Mouse (Mus musculus) CH12.LX (cell line): ENCODE measurements at regions not wholly inside any gene's neighbourhood (a gene's known extent, or its start where the extent isn't known, plus 50 kb on each side); places are given as distances from the start of the nearest gene placed in this dataset.

Source experiments
- CTCF ChIP-seq, 2 experiments: IDR thresholded peaks in 1 of 2; conservative IDR thresholded peaks in 1 of 2; 2 replicates each; pipeline ENCODE4 v1.5.1; 2011 to 2012; ENCODE audit warnings: low read depth in 2 of 2, low read length in 2 of 2, improper control_type of control experiment in 1 of 2, inconsistent platforms in 1 of 2, mild to moderate bottlenecking in 1 of 2, moderate library complexity in 1 of 2
- ELF1 ChIP-seq: IDR thresholded peaks from 2 replicates; pipeline ENCODE4 v1.6.1; 2014; ENCODE audit warnings: low read depth, mild to moderate bottlenecking, inconsistent platforms, low read length, improper control_type of control experiment
- EP300 ChIP-seq: IDR thresholded peaks from 2 replicates; pipeline ENCODE4 v1.6.1; 2011; ENCODE audit warnings: low read length, improper control_type of control experiment
- GABPA ChIP-seq: IDR thresholded peaks from 2 replicates; pipeline ENCODE4 v1.6.1; 2012; ENCODE audit warnings: low read depth, low read length, improper control_type of control experiment, inconsistent platforms; ENCODE audit not compliant: insufficient replicate concordance
- IRF4 ChIP-seq: IDR thresholded peaks from 2 replicates; pipeline ENCODE4 v1.6.1; 2014; ENCODE audit warnings: low read depth, mild to moderate bottlenecking, inconsistent platforms, low read length, improper control_type of control experiment
- KAT2A ChIP-seq: IDR thresholded peaks from 2 replicates; pipeline ENCODE4 v1.6.1; 2012; ENCODE audit warnings: low read length, improper control_type of control experiment, inconsistent platforms; ENCODE audit not compliant: insufficient replicate concordance
- MAX ChIP-seq: IDR thresholded peaks from 2 replicates; pipeline ENCODE4 v1.6.1; 2011; ENCODE audit warnings: low read length, improper control_type of control experiment
- MAZ ChIP-seq: IDR thresholded peaks from 2 replicates; pipeline ENCODE4 v1.6.1; 2012; ENCODE audit warnings: low read depth, mild to moderate bottlenecking, inconsistent platforms, low read length, improper control_type of control experiment, moderate library complexity
- POLR2A ChIP-seq: IDR thresholded peaks from 2 replicates; pipeline ENCODE4 v1.6.1; 2011; ENCODE audit warnings: low read depth, mild to moderate bottlenecking, improper control_type of control experiment, low read length
- USF1 ChIP-seq: IDR thresholded peaks from 2 replicates; pipeline ENCODE4 v1.6.1; 2014; ENCODE audit warnings: low read depth, mild to moderate bottlenecking, inconsistent platforms, low read length, improper control_type of control experiment
- ZKSCAN1 ChIP-seq: IDR thresholded peaks from 2 replicates; pipeline ENCODE4 v1.6.1; 2012; ENCODE audit warnings: low read depth, inconsistent platforms, low read length, improper control_type of control experiment, borderline replicate concordance

DNA sequence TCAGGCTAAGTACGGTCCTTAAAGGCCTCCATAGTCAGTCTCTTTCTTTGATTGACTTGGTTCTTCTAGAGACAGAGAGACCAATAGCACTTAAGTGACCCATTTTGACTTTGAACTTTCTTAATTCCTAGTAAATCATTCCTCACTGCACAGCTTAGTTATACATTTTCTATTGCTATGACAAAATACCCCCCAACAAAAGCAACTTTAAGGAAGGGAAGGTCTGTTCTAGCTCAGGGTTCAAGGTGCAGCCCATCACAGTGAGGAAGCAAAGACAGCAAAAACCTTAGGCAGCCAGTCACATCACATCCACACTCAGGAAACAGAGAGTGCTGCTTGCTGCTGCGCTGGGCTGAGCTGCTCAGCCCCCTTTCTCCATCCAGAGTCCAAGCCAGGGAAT lies 241.0 kb downstream of the Suds3 start:
- TF ChIP-seq GABPA = no peak
- no peak for TF ChIP-seq ELF1
- TF ChIP-seq EP300 = no peak
- TF ChIP-seq MAX = no peak
- TF ChIP-seq POLR2A = no peak
- no peak for TF ChIP-seq CTCF (conservative IDR thresholded peaks at IDR 0.05 in 1 of 2, IDR thresholded peaks at IDR 0.05 in 1 of 2; ENCODE audit: low read depth in 2 of 2, low read length in 2 of 2)
- TF ChIP-seq IRF4 = no peak
- TF ChIP-seq USF1 = no peak
- TF ChIP-seq KAT2A = no peak
- no peak for TF ChIP-seq ZKSCAN1
- no peak for TF ChIP-seq MAZ
